Mouse (Mus musculus): ENCODE measurements at regions not wholly inside any gene's neighbourhood (a gene's known extent, or its start where the extent isn't known, plus 50 kb on each side); places are given as distances from the start of the nearest gene placed in this dataset.

DNA sequence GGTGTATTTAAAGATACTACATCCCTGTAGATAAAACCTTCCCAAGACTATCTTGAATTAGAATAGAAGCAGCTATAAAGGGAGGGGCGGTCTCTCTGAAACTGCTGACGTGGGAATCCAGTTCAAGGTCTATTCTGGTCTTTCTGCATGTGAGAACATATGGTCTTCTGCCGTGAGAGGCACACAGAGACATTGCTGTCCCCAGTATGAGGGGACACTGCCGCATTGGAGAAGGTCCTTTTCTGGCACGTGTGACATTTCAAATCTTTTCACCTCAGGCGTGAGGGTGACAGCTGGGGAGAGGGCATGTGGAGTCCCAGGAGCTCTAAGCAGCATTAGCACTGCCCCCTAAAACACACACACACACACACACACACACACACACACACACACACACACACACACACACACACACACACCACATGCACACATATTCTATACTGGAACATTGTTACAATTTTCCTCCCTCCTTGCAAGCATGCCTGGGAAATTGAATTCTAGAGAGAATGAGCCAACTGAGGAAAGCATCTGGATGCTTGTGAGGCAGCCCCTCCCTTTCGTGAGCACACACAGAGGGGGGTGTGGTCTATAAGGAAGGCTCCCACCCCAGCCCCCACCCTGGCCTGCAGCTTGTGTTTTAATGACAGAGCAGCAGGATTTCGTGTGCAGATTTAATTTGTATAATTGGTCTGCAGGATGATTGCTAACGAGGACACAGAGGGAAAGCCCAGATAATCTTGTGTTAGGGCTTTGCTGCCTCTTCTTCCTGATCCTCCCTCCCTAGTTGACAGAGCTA is 174.5 kb upstream of the Fat4 start:
- TF ChIP-seq HCFC1 (IDR thresholded peaks at IDR 0.05; ENCODE audit: borderline replicate concordance, insufficient read depth, low read length) (no peak), MAFK (IDR thresholded peaks at IDR 0.05; ENCODE audit: insufficient read depth, low read depth, low read length) (no peak), ZC3H11A (IDR thresholded peaks at IDR 0.05; ENCODE audit: borderline replicate concordance, low read depth, low read length) (no peak), CHD2 (IDR thresholded peaks at IDR 0.05; ENCODE audit: low read depth, low read length) (no peak), ZNF384 (IDR thresholded peaks at IDR 0.05; ENCODE audit: low read depth, low read length) (no peak)
